Mouse (Mus musculus): ENCODE results near the gene Gpr4.
A peak's percentile ranks its signal among the peaks of the same experiment; 100 is the strongest.

Gpr4 gene

DNA sequence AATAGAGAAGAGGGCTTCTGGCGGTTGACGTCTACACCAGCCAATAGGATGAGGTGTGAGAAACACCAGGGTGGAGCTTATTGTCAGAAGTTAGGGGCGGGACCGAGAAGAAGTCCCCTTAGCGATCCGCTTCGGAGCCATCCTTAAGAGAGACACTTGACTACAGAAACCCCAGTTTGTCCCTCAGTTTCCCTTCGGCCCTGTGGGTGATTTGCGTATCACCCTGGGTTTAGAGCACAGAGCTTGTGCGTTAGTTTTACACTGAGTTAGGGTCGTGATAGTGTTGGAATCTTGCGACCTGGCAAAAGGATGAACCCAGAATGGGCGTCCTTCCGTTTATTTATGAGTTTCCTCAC, 16.4 kb downstream of the Gpr4 start:
- H3K27me3 ChIP-seq (ENCODE audit: control insufficient read depth, insufficient read depth, low read length, poor library complexity, severe bottlenecking): no peaks in the 10 kb centered on the region
- DNase-seq (ENCODE audit: low read depth, low spot score): no peak
- H3K36me3 ChIP-seq (ENCODE audit: control insufficient read depth, insufficient read depth, low read length, poor library complexity, severe bottlenecking): no peaks in the 10 kb centered on the region; the same call in 1 of the 2 replicates

DNA sequence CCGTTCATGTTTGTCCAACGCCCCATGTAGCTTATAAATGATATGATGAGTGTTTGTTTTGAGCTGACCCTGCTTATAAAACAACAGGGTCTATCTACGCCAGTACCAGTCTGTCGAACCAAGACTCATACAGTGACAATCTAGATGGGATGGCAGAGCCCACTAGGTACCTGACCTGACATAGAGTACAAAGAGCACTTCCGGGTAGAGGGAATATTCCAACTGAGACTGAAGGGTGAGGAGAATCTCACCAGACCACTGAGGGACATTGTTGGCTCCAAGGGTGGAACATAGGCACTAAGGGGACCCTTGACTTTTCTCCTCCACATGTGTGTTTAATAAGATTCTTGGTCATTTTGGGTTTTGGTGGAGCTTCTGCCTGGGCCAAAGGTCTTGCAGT, 17.1 kb downstream of the Gpr4 start:
- no peak for DNase-seq (ENCODE audit: low read depth, low spot score)
- no peaks in the 10 kb centered on the region for H3K27me3 ChIP-seq (ENCODE audit: control insufficient read depth, insufficient read depth, low read length, poor library complexity, severe bottlenecking)
- no peaks in the 10 kb centered on the region; the same call in 1 of the 2 replicates for H3K36me3 ChIP-seq (ENCODE audit: control insufficient read depth, insufficient read depth, low read length, poor library complexity, severe bottlenecking)

GRCm38 (mm10) chr7:19230041-19230580, 17.8 kb downstream of the Gpr4 start:
- no peaks in the 10 kb centered on the region; the same call in 1 of the 2 replicates for H3K36me3 ChIP-seq (ENCODE audit: control insufficient read depth, insufficient read depth, low read length, poor library complexity, severe bottlenecking)
- DNase-seq (ENCODE audit: low read depth, low spot score): no peak
- H3K27me3 ChIP-seq (ENCODE audit: control insufficient read depth, insufficient read depth, low read length, poor library complexity, severe bottlenecking): no peaks in the 10 kb centered on the region

DNA sequence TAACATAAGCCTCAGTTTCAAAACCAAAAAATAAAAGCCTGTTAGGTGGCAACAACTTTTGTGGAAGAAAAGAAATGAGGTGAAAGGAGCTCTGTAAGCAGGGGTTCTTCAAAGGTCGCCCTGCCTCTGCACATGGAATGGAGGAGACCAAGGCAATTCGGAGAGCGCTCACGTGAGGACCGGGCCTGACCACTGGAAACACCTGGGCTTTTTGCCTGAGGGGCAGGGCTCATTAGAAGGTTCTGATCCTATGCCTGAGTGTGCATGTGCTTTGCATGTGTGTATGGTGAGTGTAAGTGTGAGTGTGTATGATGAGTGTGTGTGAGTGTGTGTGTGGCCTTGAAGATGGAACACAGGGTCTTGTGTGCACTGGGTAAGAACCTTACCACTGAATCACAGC, 18.6 kb downstream of the Gpr4 start:
- no peaks in the 10 kb centered on the region; the same call in 1 of the 2 replicates for H3K36me3 ChIP-seq (ENCODE audit: control insufficient read depth, insufficient read depth, low read length, poor library complexity, severe bottlenecking)
- no peak for DNase-seq (ENCODE audit: low read depth, low spot score)
- no peaks in the 10 kb centered on the region for H3K27me3 ChIP-seq (ENCODE audit: control insufficient read depth, insufficient read depth, low read length, poor library complexity, severe bottlenecking)

DNA sequence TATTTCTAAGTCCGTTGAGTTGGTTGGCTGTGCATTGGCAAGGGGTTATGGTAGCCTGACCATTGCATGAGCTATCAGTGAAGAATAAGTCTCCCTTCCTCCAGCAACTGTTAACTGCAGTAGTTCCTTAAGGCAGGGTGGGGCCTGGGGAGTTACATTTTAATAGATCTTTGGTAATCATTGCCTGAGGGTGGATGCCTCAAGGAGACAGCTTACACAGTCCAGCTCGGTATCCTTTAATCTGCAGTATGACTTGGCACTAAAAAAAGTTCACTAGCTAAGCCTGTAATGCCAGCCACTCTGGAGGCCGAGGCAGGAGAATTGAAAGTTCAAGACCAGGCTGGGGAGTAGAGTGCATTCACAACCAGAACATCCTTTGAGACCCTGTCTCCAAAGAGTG, 19.5 kb downstream of the Gpr4 start:
- H3K36me3 ChIP-seq (ENCODE audit: control insufficient read depth, insufficient read depth, low read length, poor library complexity, severe bottlenecking): no peaks in the 10 kb centered on the region; the same call in 1 of the 2 replicates
- no peak for DNase-seq (ENCODE audit: low read depth, low spot score)
- no peaks in the 10 kb centered on the region for H3K27me3 ChIP-seq (ENCODE audit: control insufficient read depth, insufficient read depth, low read length, poor library complexity, severe bottlenecking)

- Histone ChIP-seq H3K36me3 (ENCODE audit: control insufficient read depth, insufficient read depth, low read length, poor library complexity, severe bottlenecking) (no peaks in the 10 kb centered on the region; the same call in 1 of the 2 replicates), H3K27me3 (ENCODE audit: control insufficient read depth, insufficient read depth, low read length, poor library complexity, severe bottlenecking) (no peaks in the 10 kb centered on the region)
- no peak for DNase-seq (ENCODE audit: low read depth, low spot score)
Measured at GRCm38 (mm10) chr7:19234652-19235051, 22.3 kb downstream of the Gpr4 start.

DNA sequence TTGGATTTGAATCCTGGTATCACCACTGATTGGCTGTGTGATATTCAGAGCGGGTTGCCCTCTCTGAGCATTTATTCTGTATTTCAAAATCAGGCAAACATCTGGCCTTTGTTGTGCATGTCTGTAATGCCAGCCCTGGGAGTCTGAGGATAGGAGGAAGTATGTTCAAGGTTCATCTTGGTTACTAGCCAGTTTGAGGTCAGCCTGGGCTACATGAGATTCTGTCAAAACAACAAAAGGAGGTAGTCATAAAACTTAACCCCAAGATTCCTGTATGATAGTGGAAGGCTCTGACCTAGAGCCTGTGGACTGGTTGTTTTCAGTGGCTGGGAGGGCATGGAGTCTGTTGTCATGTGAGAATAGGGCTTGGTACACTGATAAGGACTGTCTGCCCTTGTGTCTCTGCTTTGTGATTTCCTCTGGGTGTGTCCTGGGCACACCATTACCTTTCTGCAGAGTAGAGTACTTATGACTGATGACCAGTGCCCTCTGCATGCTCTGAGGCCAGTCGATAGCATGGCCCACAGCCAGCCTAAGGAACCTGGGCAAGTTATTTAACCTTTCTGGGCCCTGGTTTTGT, 22.8 kb downstream of the Gpr4 start:
- no peak for DNase-seq (ENCODE audit: low read depth, low spot score)
- Histone ChIP-seq H3K36me3 (ENCODE audit: control insufficient read depth, insufficient read depth, low read length, poor library complexity, severe bottlenecking) (no peaks in the 10 kb centered on the region; the same call in 1 of the 2 replicates), H3K27me3 (ENCODE audit: control insufficient read depth, insufficient read depth, low read length, poor library complexity, severe bottlenecking) (no peaks in the 10 kb centered on the region)

- Histone ChIP-seq H3K36me3 (ENCODE audit: control insufficient read depth, insufficient read depth, low read length, poor library complexity, severe bottlenecking) (no peaks in the 10 kb centered on the region), H3K27me3 (ENCODE audit: control insufficient read depth, insufficient read depth, low read length, poor library complexity, severe bottlenecking) (no peaks in the 10 kb centered on the region)
- no peak for DNase-seq (ENCODE audit: low read depth, low spot score)
Measured at GRCm38 (mm10) chr7:19236411-19236810, 24.1 kb downstream of the Gpr4 start.

DNA sequence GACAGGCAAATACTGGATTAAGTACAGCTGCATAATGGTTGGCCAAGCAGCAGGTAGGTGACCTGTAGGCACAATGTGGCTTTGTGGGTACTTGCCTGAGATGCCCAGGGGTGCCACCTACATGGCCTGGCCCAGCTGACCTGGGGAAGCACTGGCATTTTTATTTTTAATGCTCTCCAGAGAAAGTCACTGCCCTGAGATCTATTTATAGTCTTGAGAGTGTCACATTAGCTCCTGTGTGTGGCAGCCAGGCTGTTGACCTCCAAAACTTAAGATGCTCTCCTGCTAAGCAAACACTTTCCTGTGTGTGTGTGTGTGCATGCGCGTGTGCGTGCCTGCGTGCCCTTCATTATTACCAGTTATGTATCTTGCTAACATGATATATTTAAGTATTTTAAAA, 26.0 kb downstream of the Gpr4 start:
- no peak for DNase-seq (ENCODE audit: low read depth, low spot score)
- Histone ChIP-seq H3K36me3 (ENCODE audit: control insufficient read depth, insufficient read depth, low read length, poor library complexity, severe bottlenecking) (no peaks in the 10 kb centered on the region), H3K27me3 (ENCODE audit: control insufficient read depth, insufficient read depth, low read length, poor library complexity, severe bottlenecking) (no peaks in the 10 kb centered on the region)

DNA sequence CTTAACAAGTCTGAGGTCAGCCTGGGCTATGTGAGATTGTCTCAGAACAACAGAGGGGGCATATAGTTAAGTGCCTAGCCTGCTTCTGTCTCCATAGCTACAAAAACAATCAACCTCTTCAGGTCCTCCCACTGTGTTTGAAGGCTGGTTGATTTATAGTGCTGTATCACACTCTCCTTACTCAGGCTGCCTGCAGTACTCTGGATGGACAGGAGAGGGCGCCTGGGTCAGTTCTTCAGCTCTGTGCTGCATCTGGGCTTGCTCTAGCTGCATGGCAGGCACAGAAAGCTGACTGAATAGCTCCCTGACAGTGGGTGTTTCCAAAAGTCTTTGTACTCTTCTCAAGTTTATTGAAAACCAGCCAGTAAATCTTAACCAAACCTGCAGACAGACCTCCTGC, 27.1 kb downstream of the Gpr4 start:
- Histone ChIP-seq H3K27me3 (ENCODE audit: control insufficient read depth, insufficient read depth, low read length, poor library complexity, severe bottlenecking) (no peaks in the 10 kb centered on the region), H3K36me3 (ENCODE audit: control insufficient read depth, insufficient read depth, low read length, poor library complexity, severe bottlenecking) (no peaks in the 10 kb centered on the region)
- DNase-seq (ENCODE audit: low read depth, low spot score): peak; percentile 93

GRCm38 (mm10) chr7:19239986-19240385, 27.6 kb downstream of the Gpr4 start:
- H3K27me3 ChIP-seq (ENCODE audit: control insufficient read depth, insufficient read depth, low read length, poor library complexity, severe bottlenecking): no peaks in the 10 kb centered on the region
- no peak for DNase-seq (ENCODE audit: low read depth, low spot score)
- no peaks in the 10 kb centered on the region for H3K36me3 ChIP-seq (ENCODE audit: control insufficient read depth, insufficient read depth, low read length, poor library complexity, severe bottlenecking)

DNA sequence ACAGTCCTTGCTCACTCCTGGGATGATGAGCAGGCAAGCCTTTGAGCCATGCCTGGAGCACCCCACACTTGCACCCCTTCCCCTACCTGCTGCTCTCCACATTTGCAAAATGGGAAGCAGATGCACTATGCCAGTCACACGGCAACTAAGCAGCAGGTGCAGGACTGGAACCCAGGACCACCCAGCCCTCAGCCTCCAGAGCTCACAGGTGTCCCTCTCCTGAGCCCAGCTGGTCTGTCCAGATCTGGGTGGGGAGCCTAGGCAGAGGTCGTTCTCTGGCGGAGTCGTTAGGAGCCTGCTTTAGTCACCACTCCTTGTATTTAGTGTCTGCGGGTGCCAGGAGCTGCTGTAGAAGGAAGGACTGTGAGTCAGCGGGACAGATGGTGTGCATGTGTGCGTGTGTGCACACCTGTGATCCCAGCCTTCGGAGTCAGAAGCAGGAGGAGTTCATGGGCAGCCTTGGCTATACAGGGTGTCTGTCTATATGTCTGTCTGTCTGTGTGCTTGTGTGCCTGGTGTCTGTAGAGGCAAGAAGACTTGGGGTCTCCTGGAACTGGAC, 28.6 kb downstream of the Gpr4 start:
- no peaks in the 10 kb centered on the region for H3K36me3 ChIP-seq (ENCODE audit: control insufficient read depth, insufficient read depth, low read length, poor library complexity, severe bottlenecking)
- H3K27me3 ChIP-seq (ENCODE audit: control insufficient read depth, insufficient read depth, low read length, poor library complexity, severe bottlenecking): no peaks in the 10 kb centered on the region
- DNase-seq (ENCODE audit: low read depth, low spot score): no peak

GRCm38 (mm10) chr7:19242005-19242404, 29.7 kb downstream of the Gpr4 start:
- Histone ChIP-seq H3K27me3 (ENCODE audit: control insufficient read depth, insufficient read depth, low read length, poor library complexity, severe bottlenecking) (no peaks in the 10 kb centered on the region), H3K36me3 (ENCODE audit: control insufficient read depth, insufficient read depth, low read length, poor library complexity, severe bottlenecking) (no peaks in the 10 kb centered on the region)
- DNase-seq (ENCODE audit: low read depth, low spot score): no peak

GRCm38 (mm10) chr7:19243858-19244257, 31.5 kb downstream of the Gpr4 start:
- Histone ChIP-seq H3K36me3 (ENCODE audit: control insufficient read depth, insufficient read depth, low read length, poor library complexity, severe bottlenecking) (no peaks in the 10 kb centered on the region), H3K27me3 (ENCODE audit: control insufficient read depth, insufficient read depth, low read length, poor library complexity, severe bottlenecking) (no peaks in the 10 kb centered on the region)
- no peak for DNase-seq (ENCODE audit: low read depth, low spot score)

- H3K27me3 ChIP-seq (ENCODE audit: control insufficient read depth, insufficient read depth, low read length, poor library complexity, severe bottlenecking): no peaks in the 10 kb centered on the region
- no peaks in the 10 kb centered on the region for H3K36me3 ChIP-seq (ENCODE audit: control insufficient read depth, insufficient read depth, low read length, poor library complexity, severe bottlenecking)
- no peak for DNase-seq (ENCODE audit: low read depth, low spot score)
Measured at GRCm38 (mm10) chr7:19245083-19245482, 32.7 kb downstream of the Gpr4 start.

DNA sequence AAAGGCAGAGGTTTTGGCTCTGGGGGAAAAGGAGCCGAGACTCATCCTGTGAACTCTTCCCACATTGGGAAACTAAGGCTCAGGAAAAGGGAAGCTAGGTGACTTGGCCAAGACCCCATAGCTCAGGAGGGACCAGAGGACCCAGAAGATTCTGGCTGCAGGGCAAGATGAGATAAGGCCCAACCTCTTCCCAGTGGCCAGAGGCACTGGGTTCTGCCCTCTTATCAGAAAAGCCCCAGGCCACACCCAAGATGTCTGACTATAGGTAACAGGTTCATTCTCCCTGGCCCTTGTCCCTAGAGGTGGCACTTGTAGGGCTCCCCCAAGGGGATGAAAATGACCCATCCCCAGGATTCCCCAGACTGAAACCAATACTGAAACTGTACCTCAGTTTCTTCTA, 34.5 kb downstream of the Gpr4 start:
- DNase-seq (ENCODE audit: low read depth, low spot score): no peak
- H3K36me3 ChIP-seq (ENCODE audit: control insufficient read depth, insufficient read depth, low read length, poor library complexity, severe bottlenecking): no peaks in the 10 kb centered on the region; the same call in 1 of the 2 replicates
- no peaks in the 10 kb centered on the region for H3K27me3 ChIP-seq (ENCODE audit: control insufficient read depth, insufficient read depth, low read length, poor library complexity, severe bottlenecking)
